Mouse (Mus musculus) kidney, adult 18-20 months (tissue): Measurements from ENCODE around the gene Hoxd8.

ENCODE experiments used
- DNase-seq: peaks from one replicate; pipeline ENCODE4 v3.0.0; 2021

The Hoxd8 gene

GRCm38 (mm10) chr2:74686988-74687697 lies 17.3 kb upstream of the Hoxd8 start:
- DNase-seq: peak; percentile 62

GRCm38 (mm10) chr2:74687698-74688555 lies 16.5 kb upstream of the Hoxd8 start:
- no peak for DNase-seq

- no peak for DNase-seq
Measured at GRCm38 (mm10) chr2:74688795-74689573, 15.4 kb upstream of the Hoxd8 start.

- DNase-seq: peak; percentile 58
Measured at GRCm38 (mm10) chr2:74689574-74690337, 14.7 kb upstream of the Hoxd8 start.

GRCm38 (mm10) chr2:74690338-74690716 lies 14.1 kb upstream of the Hoxd8 start:
- no peak for DNase-seq

- peak; percentile 87 for DNase-seq
Measured at GRCm38 (mm10) chr2:74691022-74691951, 13.1 kb upstream of the Hoxd8 start, which contains the start of gene Hoxd10. TSS of gene Hoxd10 (plus strand) at chr2:74691924.

- peak; percentile 58 for DNase-seq
Measured at GRCm38 (mm10) chr2:74691995-74692807, 12.2 kb upstream of the Hoxd8 start.

- DNase-seq: no peak
Measured at GRCm38 (mm10) chr2:74692808-74693431, 11.5 kb upstream of the Hoxd8 start.

- DNase-seq: no peak
Measured at GRCm38 (mm10) chr2:74693432-74693827, 11.0 kb upstream of the Hoxd8 start.

- peak; percentile 79 for DNase-seq
Measured at GRCm38 (mm10) chr2:74694066-74694465, 10.3 kb upstream of the Hoxd8 start.

- DNase-seq: no peak
Measured at GRCm38 (mm10) chr2:74695383-74695782, 9.0 kb upstream of the Hoxd8 start.

- DNase-seq: no peak
Measured at GRCm38 (mm10) chr2:74695813-74696430, 8.5 kb upstream of the Hoxd8 start.

GRCm38 (mm10) chr2:74696442-74697335 lies 7.7 kb upstream of the Hoxd8 start:
- DNase-seq: peak; percentile 64

GRCm38 (mm10) chr2:74697567-74698121 lies 6.8 kb upstream of the Hoxd8 start, which contains the start of gene Hoxd9:
TSS of gene Hoxd9 (plus strand) at chr2:74697727.
- DNase-seq: peak; percentile 86

- peak; percentile 66 for DNase-seq
Measured at GRCm38 (mm10) chr2:74698201-74699052, 6.0 kb upstream of the Hoxd8 start.

GRCm38 (mm10) chr2:74699053-74699430 lies 5.4 kb upstream of the Hoxd8 start:
- DNase-seq: peak; percentile 57
